Mouse (Mus musculus) erythroblast, adult 5-6 weeks (primary cell): Measurements from ENCODE around the gene Gm4952. TPM values are rescaled to one million over a fixed set of nuclear protein-coding genes. Genes with fewer than 3 reads are reported as not detected.
"Not testable (repeated sequence)": the region's sequence is repeated elsewhere in the genome, so short reads cannot be mapped to it uniquely, and the experiment has no call there.

Experiments used
- ATAC-seq: replicated peaks from 2 replicates; pipeline ENCODE4 v1.8.0; 2016; ENCODE audit warnings: moderate number of reproducible peaks, mild to moderate bottlenecking, moderate TSS enrichment, inconsistent platforms; ENCODE audit not compliant: poor library complexity, low FRiP score, severe bottlenecking
- total RNA-seq, 2 experiments: library from RNA; stranded (forward) in 1 of 2; stranded (reverse) in 1 of 2; fragments of 150-400 nt in 1 of 2; fragments of 200-764, 138-1000 nt in 1 of 2; gene quantifications; 2 replicates each; pipeline versions ENCODE4 v1.2.3 to v1.2.4; 2015 to 2017; ENCODE audit warnings: low replicate concordance in 2 of 2

Gene Gm4952
- total RNA-seq, 2 experiments from 2014 or later, result not detected

DNA sequence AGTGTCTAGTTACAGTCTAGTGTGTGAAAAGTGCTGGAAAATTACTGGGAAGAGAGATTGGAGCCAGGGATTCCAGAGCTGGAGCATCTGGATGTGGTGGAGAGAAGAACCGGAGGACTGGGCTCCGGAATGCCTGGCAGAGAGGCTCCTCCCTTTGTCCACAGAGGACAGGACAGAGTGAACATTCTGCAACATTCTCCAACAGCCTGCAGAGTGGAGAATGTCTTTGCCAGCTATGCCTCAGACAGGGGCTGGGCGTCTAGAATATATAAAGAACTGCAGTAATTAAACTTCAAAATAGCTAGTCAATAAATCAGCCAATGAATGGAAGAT is 2.7 kb upstream of the Gm4952 start:
- no peak for ATAC-seq

GRCm38 (mm10) chr19:12598674-12599073 is 1.1 kb upstream of the Gm4952 start:
- no peak for ATAC-seq

DNA sequence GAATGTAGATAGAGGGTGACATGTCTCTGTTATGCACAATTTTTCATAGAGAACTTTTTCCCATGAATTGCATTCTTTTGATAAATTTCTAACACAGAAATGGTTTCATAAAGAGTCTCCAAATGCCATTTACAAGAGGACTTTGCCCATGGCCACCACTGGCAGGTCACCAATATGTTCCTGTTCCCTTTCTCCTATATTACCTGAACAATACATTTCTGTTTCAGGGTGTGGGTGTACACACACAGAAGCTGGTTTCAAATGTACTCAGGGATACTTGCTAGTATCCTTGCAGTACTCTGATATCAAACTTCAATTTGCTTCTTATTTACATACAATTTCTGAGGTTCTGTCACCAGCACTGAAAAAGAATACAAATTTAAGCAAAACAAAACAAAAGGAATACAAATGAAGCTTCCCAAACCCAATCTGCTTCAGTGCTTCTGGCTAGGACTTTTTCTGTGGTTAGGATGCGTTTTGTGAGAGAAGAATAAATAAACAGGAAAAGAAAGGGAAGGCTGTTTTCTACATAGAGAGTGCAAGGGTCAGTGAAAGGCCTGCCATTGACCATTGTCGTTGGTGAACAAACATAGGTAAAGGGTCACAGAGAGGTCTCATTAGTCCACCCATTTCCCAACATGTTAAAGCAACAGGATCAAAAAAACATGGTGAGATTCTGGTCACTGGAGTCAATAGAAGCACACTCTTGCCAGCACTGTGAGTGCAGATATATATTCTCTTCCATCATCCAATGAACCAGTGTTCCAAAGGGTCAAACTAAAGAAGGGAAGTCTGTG is 1.1 kb downstream of the Gm4952 start:
- no peak for ATAC-seq

DNA sequence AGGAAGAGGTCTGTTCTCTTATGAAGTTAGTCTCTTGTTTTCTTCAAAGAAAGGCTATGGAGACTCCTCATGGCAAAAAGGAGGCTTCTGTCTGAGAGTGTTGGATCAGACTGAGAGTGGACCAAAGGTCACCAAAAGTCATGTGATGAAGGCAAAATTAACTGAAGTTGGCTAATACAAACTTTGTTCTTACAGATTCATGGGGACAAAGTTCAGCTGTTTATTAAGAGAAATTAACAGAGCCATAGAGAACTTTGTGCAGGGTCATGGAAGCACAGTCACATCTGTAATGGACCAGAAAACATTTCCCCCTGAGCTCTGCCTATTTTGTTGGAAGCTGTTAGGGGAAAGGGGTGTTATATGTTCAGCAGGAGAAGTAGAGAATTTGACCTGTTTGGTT is 8.6 kb downstream of the Gm4952 start:
- ATAC-seq, result no peak

GRCm38 (mm10) chr19:12613646-12614045 is 13.9 kb downstream of the Gm4952 start:
- ATAC-seq, result no peak

- no peak for ATAC-seq
These were observed 33.4 kb downstream of the Gm4952 start, which contains the start of gene Glyat for GRCm38 (mm10) chr19:12633176-12633575. Gene Glyat, plus strand, starts transcription at chr19:12633308.

DNA sequence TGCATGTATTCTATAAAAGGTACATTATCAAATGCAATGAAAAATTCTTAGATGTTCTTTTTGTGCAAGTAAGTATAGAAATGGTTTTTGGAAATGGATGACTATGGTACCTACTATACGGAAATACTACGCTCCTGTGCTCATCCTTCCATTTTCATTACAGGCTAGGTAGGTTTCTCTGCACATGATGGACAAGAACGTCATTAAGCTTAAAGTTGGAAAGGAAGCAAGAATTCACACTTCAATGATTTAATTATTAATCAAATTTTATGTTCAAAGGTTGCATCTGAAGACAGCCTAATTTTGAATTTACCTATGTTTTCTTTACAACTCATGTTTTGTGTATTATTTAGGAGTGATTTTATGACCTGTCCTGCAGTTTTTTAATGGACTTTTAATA is 34.5 kb downstream of the Gm4952 start:
- ATAC-seq, result no peak

DNA sequence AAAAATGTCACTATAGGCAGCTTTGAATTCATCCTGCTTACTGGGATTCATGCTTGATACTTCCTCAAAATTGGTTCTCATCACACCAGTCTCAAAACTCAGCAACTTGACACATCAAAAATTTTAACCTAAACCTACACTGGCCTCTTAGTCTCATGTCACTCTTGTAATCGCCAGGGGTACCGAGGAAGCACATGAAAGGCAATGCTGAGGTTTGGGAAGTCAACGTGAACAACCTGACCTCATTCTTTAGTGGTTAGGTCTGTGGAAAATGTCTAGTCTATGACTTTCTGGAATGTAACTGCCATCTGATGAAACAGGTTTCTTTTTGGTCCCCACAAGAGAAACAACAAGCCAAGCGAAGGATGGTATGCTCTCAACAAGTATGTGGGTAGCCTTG is 35.2 kb downstream of the Gm4952 start:
- no peak for ATAC-seq

DNA sequence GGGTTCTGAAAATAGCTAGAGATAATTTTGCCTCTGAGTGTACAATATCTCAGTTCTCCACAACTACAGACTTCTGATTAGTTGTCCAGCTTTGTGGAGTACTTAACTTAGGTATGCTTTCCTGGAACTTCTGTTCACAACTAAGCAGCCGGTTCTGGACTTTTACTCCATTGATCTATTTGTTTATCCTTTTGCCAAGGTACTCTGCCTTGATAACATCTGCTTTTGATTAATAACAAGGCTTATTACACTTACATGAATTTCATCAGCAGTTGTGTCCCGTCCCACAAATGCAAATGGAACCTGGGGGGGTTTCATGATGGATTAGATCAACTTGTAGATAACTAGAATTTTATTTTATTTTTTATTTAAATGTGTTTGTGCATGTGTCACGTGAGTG is 37.1 kb downstream of the Gm4952 start:
- ATAC-seq, result no peak

- no peak for ATAC-seq
These were observed 38.3 kb downstream of the Gm4952 start for GRCm38 (mm10) chr19:12638049-12638448.

DNA sequence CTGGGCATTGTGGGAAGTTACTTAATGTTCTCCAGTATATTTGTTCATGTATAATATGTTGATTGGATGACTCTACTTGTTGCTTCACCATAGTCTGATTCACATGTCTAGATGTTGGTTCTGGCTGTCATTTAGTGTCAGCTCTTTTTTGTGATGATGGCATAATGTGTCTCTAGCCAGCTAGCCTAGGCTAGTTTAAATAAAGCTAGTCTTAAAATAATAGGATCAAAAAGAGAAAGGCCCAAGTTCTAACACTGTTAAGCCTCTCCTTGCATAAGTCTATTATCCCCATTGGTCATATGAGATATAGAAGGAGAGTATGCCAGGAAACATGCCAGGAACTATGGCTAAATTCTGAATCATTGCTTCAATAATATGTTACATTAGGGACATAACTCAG is 49.7 kb downstream of the Gm4952 start:
- ATAC-seq, result no peak

- no peak for ATAC-seq
These were observed 66.4 kb downstream of the Gm4952 start for GRCm38 (mm10) chr19:12666156-12666555.

DNA sequence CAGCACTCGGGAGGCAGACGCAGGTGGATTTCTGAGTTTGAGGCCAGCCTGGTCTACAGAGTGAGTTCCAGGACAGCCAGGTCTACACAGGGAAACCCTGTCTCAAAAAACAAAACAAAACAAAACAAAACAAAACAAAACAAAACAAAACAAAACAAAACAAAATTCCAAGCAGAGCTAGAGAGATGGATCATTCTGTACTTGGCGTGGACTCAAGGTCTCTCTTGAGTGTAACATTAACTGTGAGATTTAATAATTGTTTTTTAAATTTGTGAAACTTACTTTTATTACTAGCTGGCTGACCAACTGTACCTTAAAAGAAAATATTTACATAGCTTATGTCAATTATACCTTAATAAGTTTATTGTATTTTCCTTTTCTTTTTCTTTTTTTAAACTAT is 68.8 kb downstream of the Gm4952 start:
- ATAC-seq, result not testable (repeated sequence)

- no peak for ATAC-seq
These were observed 70.4 kb downstream of the Gm4952 start, which contains the start of gene Olfr1442 for GRCm38 (mm10) chr19:12670139-12670538. Gene Olfr1442, plus strand, starts transcription at chr19:12670439.

GRCm38 (mm10) chr19:12671051-12671450 is 71.3 kb downstream of the Gm4952 start:
- ATAC-seq, result no peak

DNA sequence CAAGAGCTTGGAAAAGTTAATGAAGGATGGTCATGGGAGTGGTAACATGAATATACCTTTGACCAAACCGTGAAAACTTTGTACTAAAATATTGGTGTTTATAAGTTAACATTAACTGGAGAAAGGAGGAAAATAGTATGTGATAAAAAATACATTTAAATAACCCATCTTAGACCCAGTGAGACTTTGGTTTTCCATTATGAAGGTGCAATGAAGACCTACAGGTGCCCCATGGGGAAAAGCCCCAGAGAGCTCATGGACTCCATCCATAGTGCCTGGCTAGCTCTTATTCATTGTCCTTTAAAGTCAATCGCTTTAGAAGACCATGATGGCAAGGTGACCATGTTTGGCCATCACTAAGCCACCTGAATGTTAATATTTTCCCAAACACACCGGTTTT is 78.0 kb downstream of the Gm4952 start, which contains the start of gene Olfr1443:
Gene Olfr1443, plus strand, starts transcription at position 301 of the 400 bp plus-strand sequence.
- ATAC-seq, result no peak

Other genes with a start within 250 kb of the Gm4952 start
- not detected in 2 replicates for gene Olfr1440, start 212.7 kb upstream of the Gm4952 start, total RNA-seq (2015; ENCODE audit: low replicate concordance)
- gene Olfr1440, start 212.7 kb upstream of the Gm4952 start, total RNA-seq (2017; ENCODE audit: low replicate concordance), result not detected in 2 replicates
- gene Olfr1441, start 182.5 kb upstream of the Gm4952 start, total RNA-seq (2015; ENCODE audit: low replicate concordance), result not detected in 2 replicates
- gene Olfr1441, start 182.5 kb upstream of the Gm4952 start, total RNA-seq (2017; ENCODE audit: low replicate concordance), result not detected in 2 replicates
- not detected in 2 replicates for gene Pfpl, start 172.1 kb upstream of the Gm4952 start, total RNA-seq (2015; ENCODE audit: low replicate concordance)
- not detected in 2 replicates for gene Pfpl, start 172.1 kb upstream of the Gm4952 start, total RNA-seq (2017; ENCODE audit: low replicate concordance)
- gene Mpeg1, start 139.2 kb upstream of the Gm4952 start, total RNA-seq (2015; ENCODE audit: low replicate concordance), result 92.8 and 101 TPM in 2 replicates
- 46.2 and 49.6 TPM in 2 replicates for gene Mpeg1, start 139.2 kb upstream of the Gm4952 start, total RNA-seq (2017; ENCODE audit: low replicate concordance)
- gene Dtx4, start 98.5 kb upstream of the Gm4952 start, total RNA-seq (2015; ENCODE audit: low replicate concordance), result 8.3 and 8.6 TPM in 2 replicates
- 4.2 and 6.0 TPM in 2 replicates for gene Dtx4, start 98.5 kb upstream of the Gm4952 start, total RNA-seq (2017; ENCODE audit: low replicate concordance)
- gene Fam111a, start 54.2 kb upstream of the Gm4952 start, total RNA-seq (2015; ENCODE audit: low replicate concordance), result 79.0 and 112 TPM in 2 replicates
- gene Fam111a, start 54.2 kb upstream of the Gm4952 start, total RNA-seq (2017; ENCODE audit: low replicate concordance), result 78.5 and 79.9 TPM in 2 replicates
- not detected in 2 replicates for gene Glyat, start 33.3 kb downstream of the Gm4952 start, total RNA-seq (2015; ENCODE audit: low replicate concordance)
- not detected in 2 replicates for gene Glyat, start 33.3 kb downstream of the Gm4952 start, total RNA-seq (2017; ENCODE audit: low replicate concordance)
- not detected in 2 replicates for gene Olfr1442, start 70.5 kb downstream of the Gm4952 start, total RNA-seq (2015; ENCODE audit: low replicate concordance)
- not detected in 2 replicates for gene Olfr1442, start 70.5 kb downstream of the Gm4952 start, total RNA-seq (2017; ENCODE audit: low replicate concordance)
- gene Olfr1443, start 78.1 kb downstream of the Gm4952 start, total RNA-seq (2015; ENCODE audit: low replicate concordance), result not detected in 2 replicates
- gene Olfr1443, start 78.1 kb downstream of the Gm4952 start, total RNA-seq (2017; ENCODE audit: low replicate concordance), result not detected in 2 replicates
- not detected in 2 replicates for gene Keg1, start 95.8 kb downstream of the Gm4952 start, total RNA-seq (2015; ENCODE audit: low replicate concordance)
- gene Keg1, start 95.8 kb downstream of the Gm4952 start, total RNA-seq (2017; ENCODE audit: low replicate concordance), result not detected in 2 replicates
- gene Cntf, start 165.7 kb downstream of the Gm4952 start, total RNA-seq (2015; ENCODE audit: low replicate concordance), result 7.5 TPM in 1 of 2 replicates, not detected in the other
- not detected in 2 replicates for gene Cntf, start 165.7 kb downstream of the Gm4952 start, total RNA-seq (2017; ENCODE audit: low replicate concordance)
- gene Zfp91, start 196.2 kb downstream of the Gm4952 start, total RNA-seq (2015; ENCODE audit: low replicate concordance), result 21.7 and 24.5 TPM in 2 replicates
- gene Zfp91, start 196.2 kb downstream of the Gm4952 start, total RNA-seq (2017; ENCODE audit: low replicate concordance), result 34.2 and 51.3 TPM in 2 replicates
- 3.8 and 5.6 TPM in 2 replicates for gene Lpxn, start 196.2 kb downstream of the Gm4952 start, total RNA-seq (2015; ENCODE audit: low replicate concordance)
- gene Lpxn, start 196.2 kb downstream of the Gm4952 start, total RNA-seq (2017; ENCODE audit: low replicate concordance), result 3.3 and 4.3 TPM in 2 replicates
- gene Gm5244, start 246.7 kb downstream of the Gm4952 start, total RNA-seq (2015; ENCODE audit: low replicate concordance), result not detected in 2 replicates
- not detected in 2 replicates for gene Gm5244, start 246.7 kb downstream of the Gm4952 start, total RNA-seq (2017; ENCODE audit: low replicate concordance)